Mouse (Mus musculus): ENCODE results near the gene Bcl2l1. TPM values are rescaled to one million over a fixed set of nuclear protein-coding genes. Genes with fewer than 3 reads are reported as not detected.

Bcl2l1 gene
- total RNA-seq, 2 experiments from 2014 or later = 113 to 116 TPM

DNA sequence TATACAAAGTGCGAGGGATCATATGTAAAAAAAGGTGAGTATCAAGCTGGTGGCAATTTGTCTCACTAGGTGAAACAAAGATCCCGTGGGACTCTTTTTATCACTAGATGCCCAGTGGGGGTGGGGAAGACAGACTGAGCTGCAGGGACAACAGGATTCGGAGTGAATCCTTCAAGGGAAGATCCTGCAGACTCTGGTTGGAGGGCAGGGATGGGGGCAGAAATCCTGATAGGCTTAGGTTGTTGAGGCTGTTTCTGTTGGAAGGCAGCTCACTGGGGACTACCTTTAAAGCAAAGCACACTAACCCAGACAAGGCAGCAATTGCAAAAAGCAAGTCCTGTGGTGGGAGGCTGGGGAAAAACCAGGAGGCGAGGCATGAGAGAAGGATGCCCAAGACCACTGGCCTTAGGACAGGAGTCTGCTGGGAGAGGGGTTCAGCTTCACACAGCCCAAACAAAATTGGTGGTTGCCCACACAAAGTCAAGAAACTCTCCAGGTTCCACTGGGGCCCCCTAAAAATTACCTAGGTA lies 6.3 kb downstream of the Bcl2l1 start:
- intact Hi-C loops (cut with DNase I) = loop anchor here (10.0 kb wide), 1 partner anchor 60 kb away; no protein-coding TSS in a partner anchor
- DNase-seq = no peak

DNA sequence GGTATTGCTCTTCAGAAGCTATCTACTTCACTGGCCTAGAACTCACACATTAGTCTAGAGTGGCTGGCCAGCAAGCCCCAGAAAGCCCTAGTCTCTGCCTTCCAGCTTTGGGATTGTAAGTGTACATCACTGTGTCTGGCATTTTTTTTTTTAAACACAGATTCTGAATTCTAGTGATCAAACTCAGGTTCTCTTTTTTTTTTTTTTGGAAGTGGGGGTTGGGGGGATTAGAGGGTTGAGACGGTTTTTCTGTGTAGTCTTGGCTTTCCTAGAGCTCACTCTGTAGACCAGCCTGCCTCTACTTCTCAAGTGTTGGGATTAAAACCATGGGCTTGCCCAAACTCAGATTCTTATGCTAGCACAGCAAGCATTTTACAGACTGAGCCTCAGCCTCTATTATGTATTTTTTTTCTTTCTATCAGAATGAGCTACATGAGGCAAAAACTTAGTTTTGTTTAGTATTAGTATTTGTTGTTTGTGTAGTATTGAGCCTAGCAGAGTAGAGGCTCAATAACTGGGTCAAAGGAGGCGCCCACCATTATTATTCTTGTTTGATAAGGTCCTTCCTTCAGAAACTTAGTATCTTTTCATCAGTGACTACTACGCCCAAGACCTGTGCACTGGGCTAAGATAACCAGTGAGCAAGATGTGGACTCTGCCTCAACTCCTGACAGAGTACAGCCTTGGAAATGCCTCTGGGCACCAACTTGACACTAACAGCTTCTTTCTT lies 6.9 kb downstream of the Bcl2l1 start:
- DNase-seq = no peak
- intact Hi-C loops (cut with DNase I) = loop anchor here (10.0 kb wide), 1 partner anchor 60 kb away; no protein-coding TSS in a partner anchor

DNA sequence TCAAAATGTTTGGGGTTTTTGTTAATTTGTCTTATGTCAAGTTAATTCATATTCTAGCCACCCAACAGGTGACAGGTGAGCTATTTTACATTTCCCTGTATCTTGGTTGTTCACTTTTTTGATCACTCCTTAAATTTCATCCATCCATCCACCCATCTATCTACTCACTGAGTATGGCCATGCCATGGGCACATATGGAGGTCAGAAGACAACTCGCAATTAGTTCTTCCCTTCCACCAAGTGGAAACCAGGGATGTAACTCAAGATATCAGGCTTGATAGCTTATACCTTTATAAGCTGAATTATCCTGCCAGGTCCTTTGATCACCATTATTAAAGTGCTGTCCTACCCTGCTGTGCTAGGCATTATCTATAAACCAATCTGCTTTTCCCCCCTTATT lies 7.8 kb downstream of the Bcl2l1 start:
- intact Hi-C loops (cut with DNase I) = loop anchor here (10.0 kb wide), 1 partner anchor 59 kb away; no protein-coding TSS in a partner anchor
- DNase-seq = no peak

DNA sequence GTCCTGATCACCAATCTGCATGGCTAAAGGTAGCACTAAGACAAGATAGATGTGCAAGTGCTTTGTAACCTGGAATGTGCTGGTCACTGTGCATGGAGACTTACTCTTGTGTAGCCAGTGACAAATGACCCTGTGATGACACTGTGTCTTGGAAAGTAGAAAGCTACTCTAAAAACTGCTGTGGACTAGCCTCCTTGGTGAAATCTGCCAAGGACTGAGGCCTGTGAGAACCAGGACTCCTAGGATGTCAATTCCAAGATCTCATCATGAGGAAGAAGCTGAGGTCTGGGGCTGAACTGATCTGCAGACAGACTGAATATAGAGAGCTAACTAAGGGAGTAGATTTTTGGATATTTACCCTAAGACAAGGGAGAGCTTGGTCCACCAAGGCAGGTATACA lies 10.0 kb downstream of the Bcl2l1 start:
- no peak for DNase-seq
- intact Hi-C loops (cut with DNase I) = loop anchor here (10.0 kb wide), 1 partner anchor 57 kb away; no protein-coding TSS in a partner anchor

DNA sequence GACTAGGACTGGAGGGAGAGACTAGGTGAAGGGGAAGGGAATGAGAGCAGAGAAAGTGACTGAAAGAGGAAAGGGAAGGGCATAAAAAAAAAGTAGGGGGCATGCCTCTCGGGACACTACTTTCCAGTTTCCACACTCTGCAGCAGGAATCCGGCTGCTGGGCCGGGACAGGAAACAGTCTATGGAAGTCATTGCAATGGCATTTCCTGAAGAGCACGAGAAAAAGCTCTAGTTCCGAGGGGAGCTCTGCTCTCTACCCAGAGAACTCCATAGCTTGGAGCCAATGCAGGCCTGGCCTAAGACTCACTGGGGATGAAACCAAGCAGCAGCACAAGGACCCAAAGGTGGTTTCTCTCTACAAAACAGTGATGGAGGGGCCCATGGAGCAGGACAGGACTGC lies 10.5 kb downstream of the Bcl2l1 start:
- intact Hi-C loops (cut with DNase I) = loop anchor here (10.0 kb wide), 1 partner anchor 56 kb away; no protein-coding TSS in a partner anchor
- DNase-seq = no peak

DNA sequence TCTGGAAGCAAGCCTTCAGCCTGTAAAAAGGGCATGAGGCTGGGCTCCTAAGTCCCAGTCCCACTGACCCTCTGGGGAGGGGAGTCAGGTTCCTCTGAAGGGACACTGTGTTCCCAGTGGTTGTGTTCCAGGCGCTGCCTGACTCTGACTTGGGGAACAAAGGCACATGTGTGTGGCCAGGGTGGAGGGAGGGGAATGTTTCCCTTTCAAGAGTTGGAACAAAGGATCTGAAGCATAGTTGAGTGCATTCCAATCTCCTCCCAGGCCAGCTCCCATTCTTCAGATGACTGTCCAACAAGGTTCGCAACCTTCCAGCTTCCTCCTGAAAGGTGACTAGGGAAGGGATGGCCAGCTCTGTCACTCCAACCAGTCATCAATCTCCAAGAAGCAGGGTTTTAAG lies 11.2 kb downstream of the Bcl2l1 start:
- no peak for DNase-seq
- intact Hi-C loops (cut with DNase I) = loop anchor here (10.0 kb wide), 1 partner anchor 56 kb away; no protein-coding TSS in a partner anchor

DNA sequence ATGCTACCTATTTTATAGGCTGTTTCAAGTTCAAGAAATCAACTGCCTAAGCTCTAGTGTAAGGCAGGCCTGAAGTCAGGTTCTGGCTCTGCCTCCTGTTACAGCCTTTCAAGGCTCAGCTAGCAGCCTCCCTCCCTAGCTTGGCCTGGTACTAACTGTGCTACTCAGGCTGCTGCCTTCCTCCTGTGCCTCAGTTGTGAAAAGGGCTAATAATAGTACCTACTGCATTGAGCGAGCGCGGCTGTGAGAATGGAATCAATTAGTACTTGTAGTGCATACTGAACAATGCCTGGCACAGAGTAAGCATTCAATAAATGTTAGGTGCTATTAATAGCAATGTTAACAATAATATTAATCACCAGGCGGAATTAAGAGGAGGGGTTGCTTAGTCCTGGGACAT lies 11.6 kb downstream of the Bcl2l1 start:
- no peak for DNase-seq
- intact Hi-C loops (cut with DNase I) = loop anchor here (10.0 kb wide), 1 partner anchor 55 kb away; no protein-coding TSS in a partner anchor

DNA sequence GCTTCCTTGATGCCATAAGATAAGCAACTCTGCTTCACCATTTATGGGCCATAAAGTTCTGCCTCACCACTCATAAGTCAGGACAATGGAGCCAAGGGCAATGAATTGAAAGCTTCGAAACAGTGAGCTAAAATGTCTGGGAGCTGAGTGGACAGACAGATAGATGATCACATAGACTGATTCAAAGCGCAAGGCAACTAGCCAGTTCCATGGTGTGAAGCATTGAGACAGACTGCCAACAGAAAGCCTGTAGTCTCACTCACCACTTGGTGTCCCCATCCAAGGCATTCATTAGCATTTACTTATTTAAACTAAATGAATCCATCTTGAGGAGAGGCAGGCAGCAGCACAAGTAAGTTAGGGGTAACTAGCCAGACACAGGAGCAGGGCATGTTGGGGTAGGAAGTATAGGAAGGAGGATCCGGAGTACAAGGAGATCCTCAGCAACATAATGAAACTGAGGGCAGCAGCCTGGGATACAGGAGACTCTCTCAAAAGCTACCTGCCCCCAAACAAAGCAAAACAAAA lies 12.4 kb downstream of the Bcl2l1 start:
- intact Hi-C loops (cut with DNase I) = no loop called here
- no peak for DNase-seq

DNA sequence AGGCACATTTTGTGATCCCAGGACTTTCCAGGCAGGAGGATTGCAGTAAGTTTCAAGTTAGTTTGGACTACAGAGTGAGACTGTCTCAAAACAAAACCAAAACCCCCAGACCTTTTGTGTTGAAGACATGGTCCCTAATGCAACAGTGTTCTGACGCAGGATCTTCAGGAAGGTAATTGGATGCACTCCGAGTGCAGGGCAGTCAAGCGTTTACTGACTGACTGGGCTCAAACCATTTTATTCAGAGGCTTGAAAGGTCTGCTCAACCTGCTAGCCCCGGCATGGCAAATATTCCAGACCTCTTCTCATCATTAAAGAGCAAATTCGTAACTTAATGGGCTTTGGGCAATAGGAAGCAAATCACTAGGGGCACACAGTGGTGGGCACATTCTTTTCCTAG lies 12.8 kb downstream of the Bcl2l1 start:
- intact Hi-C loops (cut with DNase I) = no loop called here
- DNase-seq = no peak

DNA sequence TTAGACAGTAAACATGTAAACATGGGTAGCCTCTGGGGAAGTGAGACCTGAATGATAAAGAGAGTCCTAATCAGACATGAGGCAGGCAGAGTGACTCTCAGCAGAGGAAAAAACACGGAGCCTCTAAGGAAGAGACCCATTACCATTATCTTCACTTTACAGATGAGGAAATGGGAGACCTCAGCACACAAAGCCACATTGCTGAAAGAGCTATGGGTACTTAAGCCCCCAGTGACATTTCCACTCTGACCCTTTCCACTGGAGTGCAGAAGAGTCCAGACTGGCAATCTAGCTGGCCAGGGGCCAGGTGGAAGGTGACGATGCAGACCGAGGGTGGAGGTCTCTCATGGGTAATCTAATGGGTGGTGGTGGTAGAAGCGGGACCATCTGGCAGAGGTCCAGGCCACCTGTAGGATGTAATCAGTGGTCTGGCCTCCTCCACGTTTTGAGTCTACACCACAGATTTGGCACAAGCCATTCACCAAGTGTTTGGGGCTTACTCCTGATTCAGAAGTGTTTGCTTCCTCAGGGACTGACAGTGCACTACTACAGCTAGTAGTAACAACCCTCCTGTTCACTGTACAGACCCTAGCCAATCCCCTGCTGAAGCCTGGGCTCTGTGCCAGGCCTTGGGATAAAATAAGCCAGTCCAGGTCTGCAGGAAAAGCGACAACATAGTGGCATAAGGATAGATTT lies 13.8 kb downstream of the Bcl2l1 start:
- DNase-seq = peak; percentile 92
- intact Hi-C loops (cut with DNase I) = no loop called here

DNA sequence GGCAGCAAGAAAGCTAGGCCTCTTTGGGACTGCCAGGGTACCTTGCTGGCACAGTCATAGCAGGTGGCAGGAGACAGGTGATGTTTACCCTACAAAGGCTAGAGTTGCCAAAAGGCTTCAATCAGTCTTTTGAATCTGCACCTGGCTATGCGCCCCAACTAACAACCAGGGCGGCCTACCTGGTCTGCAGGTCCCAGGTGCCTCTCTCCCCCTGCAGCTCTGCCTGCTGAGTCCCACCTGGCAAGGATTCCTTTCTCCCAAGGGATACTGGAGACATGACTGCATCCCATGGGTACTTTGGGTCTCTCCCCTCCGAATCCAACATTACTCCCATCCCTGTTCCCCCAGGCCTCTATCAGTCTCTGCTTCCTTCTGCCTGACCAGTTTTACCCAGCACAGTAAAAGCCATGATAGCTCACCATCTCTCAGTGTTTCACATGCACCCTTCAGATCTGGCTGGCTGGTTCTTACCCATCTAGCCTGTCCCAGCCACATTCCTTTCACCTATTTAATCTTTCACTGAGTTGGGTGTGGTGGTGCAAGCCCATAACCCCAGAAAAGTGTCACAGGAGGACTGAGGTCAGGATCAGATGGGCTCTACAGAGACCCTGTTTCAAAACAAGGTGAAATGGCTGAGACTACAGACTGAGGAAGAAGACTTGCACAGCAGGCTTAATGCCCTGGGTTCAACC lies 14.7 kb downstream of the Bcl2l1 start:
- intact Hi-C loops (cut with DNase I) = no loop called here
- no peak for DNase-seq

DNA sequence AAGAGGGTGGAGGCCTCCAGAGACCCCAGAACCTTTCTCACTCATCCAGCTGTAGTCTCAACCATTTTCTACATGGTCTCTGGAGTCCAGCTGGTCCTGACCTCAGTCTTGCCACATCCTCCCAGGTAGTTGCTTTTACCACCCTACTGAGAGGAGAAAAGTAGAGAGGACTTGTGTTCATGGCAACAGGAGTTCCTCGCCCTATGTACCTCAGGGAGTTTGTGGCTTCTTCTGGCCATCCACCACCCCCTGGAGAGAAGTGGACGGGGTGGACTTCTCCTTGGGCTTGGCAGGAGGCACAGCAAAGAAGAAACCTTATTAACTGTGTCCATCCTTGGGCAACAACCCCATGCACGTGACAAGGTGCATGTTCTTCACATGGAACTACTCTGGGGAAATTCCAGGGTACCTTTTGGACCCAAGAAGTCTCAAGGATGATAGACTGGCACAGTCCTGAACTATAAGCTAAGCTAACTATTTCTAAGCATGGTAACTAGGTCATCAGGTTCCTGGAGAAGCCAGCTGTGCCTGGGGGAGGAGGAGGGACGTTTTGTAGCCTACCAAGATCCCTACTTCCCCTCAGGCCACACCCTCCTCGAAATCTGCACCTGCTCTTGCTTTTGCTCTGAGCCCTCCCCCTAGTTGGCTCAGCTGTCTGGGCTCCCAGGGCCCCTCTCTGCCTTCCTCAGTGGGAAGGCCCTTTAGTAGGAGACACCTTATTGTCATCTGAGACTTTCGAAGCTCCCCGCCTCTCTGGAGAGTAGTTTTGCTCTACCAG lies 15.5 kb downstream of the Bcl2l1 start:
- DNase-seq = no peak
- intact Hi-C loops (cut with DNase I) = no loop called here

DNA sequence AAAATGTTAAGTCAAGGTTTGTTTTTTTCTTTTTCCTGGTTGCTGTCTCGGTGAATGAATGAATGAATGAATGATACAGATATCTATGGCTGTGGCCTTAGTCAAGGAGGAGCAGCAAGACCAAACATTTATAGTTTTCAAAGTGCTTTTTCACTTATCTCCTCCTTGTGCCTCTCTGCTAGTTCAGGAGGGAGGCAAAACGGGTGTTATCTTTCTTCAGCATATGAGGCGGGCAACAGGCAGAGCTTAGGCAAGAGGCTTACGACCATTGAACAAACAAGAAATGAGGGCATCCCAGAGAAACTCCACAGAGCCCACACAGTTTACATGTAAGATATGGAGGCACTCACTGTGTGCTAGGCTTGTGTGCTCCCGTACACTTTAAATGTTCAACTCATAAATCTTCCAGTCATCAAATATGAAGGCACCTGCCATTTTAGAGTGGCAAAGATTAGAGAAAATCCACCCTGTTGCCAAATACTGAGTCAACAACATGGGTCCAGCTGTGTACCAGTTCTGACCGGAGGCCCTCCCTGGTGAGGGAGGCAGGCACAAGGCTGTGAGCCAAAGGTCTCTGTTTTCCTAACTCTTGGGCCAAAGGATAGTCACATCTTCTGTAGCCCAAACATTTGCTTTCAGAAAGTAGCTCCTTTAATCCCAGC lies 17.2 kb downstream of the Bcl2l1 start:
- intact Hi-C loops (cut with DNase I) = no loop called here

DNA sequence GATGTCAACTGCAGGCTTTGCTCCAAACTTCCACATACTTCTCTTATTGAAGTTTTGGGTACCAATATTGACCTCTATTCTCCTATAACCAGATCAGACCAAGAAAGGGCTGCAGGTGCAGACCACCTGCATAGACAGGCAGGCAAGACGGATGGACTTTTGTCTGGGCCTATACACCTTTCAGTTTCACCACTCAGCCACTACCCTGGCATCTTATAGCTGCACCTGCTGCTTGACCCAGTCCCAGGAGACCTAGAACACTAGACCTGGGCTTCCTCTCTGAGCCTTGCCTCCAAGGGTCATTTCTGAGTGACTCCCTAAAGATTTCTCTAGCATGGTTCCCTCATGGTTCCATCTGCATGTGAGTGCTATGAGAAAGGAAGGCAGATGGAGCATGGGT lies 18.3 kb downstream of the Bcl2l1 start:
- DNase-seq = no peak
- intact Hi-C loops (cut with DNase I) = no loop called here

More for the DNA sequence above, 17.2 kb downstream of the Bcl2l1 start:
- DNase-seq = no peak

DNA sequence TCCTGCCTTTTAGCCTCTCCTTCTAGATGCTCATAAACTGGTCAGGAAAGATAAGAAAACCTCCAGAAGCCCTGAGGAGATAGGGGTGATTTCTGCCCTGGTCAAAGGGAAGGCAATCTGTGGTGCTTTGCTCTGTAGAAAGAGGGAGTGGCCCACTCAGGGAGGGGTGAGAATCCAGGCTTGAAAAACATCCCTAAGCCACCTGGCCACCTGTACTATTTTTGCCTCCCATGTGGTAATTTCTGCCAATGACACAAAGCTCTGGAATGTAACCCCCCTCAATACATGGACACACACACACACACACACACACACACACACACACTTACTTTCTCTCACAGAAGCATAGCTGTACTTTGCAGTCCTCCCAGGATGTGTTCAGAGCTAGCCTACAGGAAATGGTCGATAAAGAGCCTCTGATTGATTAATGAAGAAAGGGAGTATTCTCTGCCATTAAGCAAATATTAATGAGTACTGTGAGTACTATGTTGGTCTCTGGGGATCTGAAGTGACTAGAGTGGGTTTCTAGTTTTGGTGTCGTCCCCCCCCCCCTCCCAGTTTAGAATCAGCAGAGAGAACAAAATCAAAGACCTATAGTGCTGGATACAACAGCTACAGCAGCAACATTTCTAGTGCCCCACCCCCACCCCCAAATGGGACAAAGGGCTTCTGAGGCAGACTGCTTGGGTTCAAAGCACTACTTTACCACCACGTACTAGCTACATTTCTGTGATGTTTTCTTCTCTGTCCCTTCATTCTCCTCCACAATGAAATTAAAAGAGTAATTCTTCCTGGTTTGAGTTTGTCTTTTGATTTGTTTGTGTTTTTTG lies 20.0 kb downstream of the Bcl2l1 start:
- DNase-seq = no peak
- intact Hi-C loops (cut with DNase I) = no loop called here

DNA sequence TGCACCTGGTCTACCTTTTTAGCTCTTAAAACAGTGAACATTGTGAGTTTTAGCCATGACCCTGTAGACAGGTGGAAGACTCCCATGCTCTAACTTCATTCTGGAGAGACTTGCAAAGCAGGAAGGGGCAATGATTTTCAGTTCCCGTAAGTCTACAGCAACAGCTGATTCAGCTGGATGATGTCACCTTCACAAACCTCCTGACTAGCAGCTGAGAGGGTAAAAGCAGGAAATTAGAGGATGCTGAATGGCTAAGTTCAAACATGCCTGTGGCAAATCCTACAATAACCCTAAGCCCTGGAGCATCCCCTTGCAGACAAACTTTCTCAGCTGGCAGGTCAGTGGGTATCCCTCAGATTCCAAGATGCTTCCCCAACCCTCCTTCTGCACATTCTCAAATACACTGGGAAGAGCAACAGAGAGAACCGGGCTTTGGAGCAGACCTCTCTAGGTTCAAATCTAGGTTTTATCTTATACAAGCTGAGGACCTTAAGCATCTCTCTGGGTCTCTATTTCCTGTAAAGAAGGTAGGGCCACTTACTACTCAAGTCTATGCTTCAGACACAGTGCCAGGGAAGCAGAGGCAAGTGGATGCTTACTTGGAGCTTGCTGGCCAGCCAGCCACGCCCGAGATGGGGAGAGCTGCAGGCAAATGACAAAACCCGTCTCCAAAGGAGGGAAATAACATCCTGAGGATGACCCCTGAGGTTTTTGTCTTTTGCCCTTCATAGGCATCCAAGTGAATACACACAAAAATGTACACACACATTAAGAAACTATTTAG lies 21.2 kb downstream of the Bcl2l1 start:
- no peak for DNase-seq

DNA sequence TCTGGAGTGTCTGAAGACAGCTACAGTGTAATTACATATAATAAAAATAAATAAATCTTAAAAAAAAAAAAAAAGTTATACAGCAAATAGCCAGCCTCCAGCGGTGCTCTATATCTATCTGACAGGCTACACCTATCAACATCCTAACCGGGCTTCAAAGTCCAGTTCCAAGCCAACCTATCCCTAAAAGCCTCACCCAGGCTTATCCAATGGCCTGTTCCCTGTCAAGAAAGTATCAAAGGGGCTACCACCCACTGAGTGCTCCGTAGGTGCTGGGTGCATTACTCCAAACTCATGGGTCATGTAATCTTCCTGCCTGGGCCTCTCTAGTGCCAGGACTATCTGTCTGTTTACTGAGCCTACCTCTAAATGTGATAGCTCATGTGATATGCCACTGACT lies 23.4 kb downstream of the Bcl2l1 start:
- DNase-seq = no peak
- intact Hi-C loops (cut with DNase I) = no loop called here

More for the DNA sequence above, 21.2 kb downstream of the Bcl2l1 start:
- intact Hi-C loops (cut with DNase I) = no loop called here

DNA sequence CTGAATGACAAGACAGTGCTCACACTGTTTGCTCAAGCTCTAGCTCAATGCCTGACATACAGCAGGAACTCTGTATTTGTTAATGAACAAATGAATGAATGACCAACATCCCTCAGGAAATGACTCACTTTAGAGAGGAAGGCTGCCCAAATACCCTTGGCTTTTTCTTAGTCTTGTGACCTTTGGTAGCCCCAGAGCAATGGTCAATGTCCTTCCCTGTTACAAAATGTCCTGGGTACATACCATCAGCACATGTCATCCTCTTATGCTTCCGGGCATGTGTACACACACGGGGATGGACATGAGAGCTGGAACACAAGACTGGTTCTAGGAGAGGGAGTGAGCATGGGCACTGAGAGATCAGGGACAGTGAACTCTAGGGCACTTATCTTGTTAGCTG lies 25.5 kb downstream of the Bcl2l1 start:
- DNase-seq = no peak
- intact Hi-C loops (cut with DNase I) = no loop called here
